Comparison of ENCODE assay signal across 11 mouse cellular contexts in the genomic region with DNA sequence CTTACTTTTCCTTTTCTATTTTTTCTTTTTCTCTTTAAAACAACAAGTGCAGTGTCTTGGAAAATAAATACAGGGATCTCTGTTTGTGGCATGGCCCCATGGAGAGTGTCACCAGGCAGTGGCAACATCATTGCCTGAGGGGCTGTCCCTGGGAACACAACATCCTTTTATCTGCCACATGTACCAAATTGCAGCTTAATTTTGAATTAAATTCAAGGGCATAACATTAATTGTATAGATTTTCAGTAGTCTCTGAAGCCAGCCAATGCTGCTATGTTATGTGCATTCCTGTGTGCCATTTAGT.
DNase-seq lines count a peak whose midpoint lies in the region; ATAC-seq and TF ChIP-seq lines count a peak whose summit lies in the region.
"Had no signal": no experiment of that assay in that cellular context is flagged by ENCODE, and none has a peak within 500 bp of the region (broad histone marks: within the 10 kb centered on the region; RNA-seq: fewer than 3 reads in every experiment).

No protein-coding gene starts in this region.

- H3K27ac ChIP-seq in kidney, embryonic 15.5 days = no peak overlapping the region
- H3K27ac ChIP-seq in kidney, adult 2 months (ENCODE audit: insufficient read depth, low read depth, low read length) = no peak overlapping the region
- no peak overlapping the region for H3K27ac ChIP-seq in embryonic facial prominence, embryonic 12.5 days
- H3K27ac ChIP-seq in forebrain, embryonic 14.5 days (ENCODE audit: low read depth, low read length) = no peak overlapping the region
- no peak overlapping the region for H3K27ac ChIP-seq in limb, embryonic 14.5 days (replicated peaks; ENCODE audit: low read depth, low read length)
- H3K27ac ChIP-seq: macrophage had no signal

- H3K36me3 ChIP-seq in kidney, embryonic 15.5 days = no peaks in the 10 kb centered on the region
- no peaks in the 10 kb centered on the region for H3K36me3 ChIP-seq in kidney, adult 2 months (ENCODE audit: control insufficient read depth, insufficient read depth, low read length)
- H3K36me3 ChIP-seq in embryonic facial prominence, embryonic 12.5 days = no peaks in the 10 kb centered on the region
- no peaks in the 10 kb centered on the region for H3K36me3 ChIP-seq in forebrain, embryonic 14.5 days (ENCODE audit: control insufficient read depth, insufficient read depth, low read length)
- H3K36me3 ChIP-seq in limb, embryonic 14.5 days (ENCODE audit: control insufficient read depth, insufficient read depth, low read length) = no peaks in the 10 kb centered on the region

- H3K4me2 ChIP-seq in kidney, embryonic 15.5 days = peak overlapping the region; percentile 63
- peak overlapping the region; percentile 43; the same call in 1 of the 2 replicates for H3K4me2 ChIP-seq in embryonic facial prominence, embryonic 12.5 days (replicated peaks)
- peak overlapping the region; percentile 50 for H3K4me2 ChIP-seq in forebrain, embryonic 14.5 days (ENCODE audit: low read length)
- H3K4me2 ChIP-seq in limb, embryonic 14.5 days (replicated peaks; ENCODE audit: low read depth, low read length, severe bottlenecking) = peak overlapping the region; percentile 60

- H3K27me3 ChIP-seq in kidney, embryonic 15.5 days = no peaks in the 10 kb centered on the region
- no peaks in the 10 kb centered on the region for H3K27me3 ChIP-seq in kidney, adult 2 months (replicated peaks; ENCODE audit: control insufficient read depth, insufficient read depth, low read length)
- H3K27me3 ChIP-seq in embryonic facial prominence, embryonic 12.5 days = no peaks in the 10 kb centered on the region
- no peaks in the 10 kb centered on the region for H3K27me3 ChIP-seq in forebrain, embryonic 14.5 days (replicated peaks; ENCODE audit: control insufficient read depth, insufficient read depth, low read length)
- H3K27me3 ChIP-seq in limb, embryonic 14.5 days (ENCODE audit: control insufficient read depth, insufficient read depth, low read length) = no peaks in the 10 kb centered on the region

- TF ChIP-seq CTCF in kidney, adult 2 months (conservative IDR thresholded peaks at IDR 0.05; ENCODE audit: insufficient read depth, insufficient read length, low read depth, low read length) = no peak

- no peak for ATAC-seq in kidney, embryonic 15.5 days (replicated peaks; ENCODE audit: low FRiP score)
- no peak for ATAC-seq in embryonic facial prominence, embryonic 12.5 days (ENCODE audit: insufficient number of reproducible peaks, insufficient read depth, low FRiP score, low TSS enrichment)
- peak; percentile 11; the same call in 1 of the 2 replicates for ATAC-seq in forebrain, embryonic 14.5 days
- ATAC-seq in limb, embryonic 14.5 days (ENCODE audit: low FRiP score, low read depth) = no peak

- no peaks in the 10 kb centered on the region for H3K9me3 ChIP-seq in kidney, embryonic 15.5 days (replicated peaks)
- H3K9me3 ChIP-seq in embryonic facial prominence, embryonic 12.5 days = no peaks in the 10 kb centered on the region
- no peaks in the 10 kb centered on the region for H3K9me3 ChIP-seq in forebrain, embryonic 14.5 days (replicated peaks; ENCODE audit: control insufficient read depth, low read length)
- no peaks in the 10 kb centered on the region for H3K9me3 ChIP-seq in limb, embryonic 14.5 days (ENCODE audit: control insufficient read depth, low read length)

- peak overlapping the region; percentile 38; the same call in 1 of the 2 replicates for H3K4me3 ChIP-seq in kidney, embryonic 15.5 days (replicated peaks)
- H3K4me3 ChIP-seq in kidney, adult 2 months (ENCODE audit: insufficient read depth, low read depth, low read length) = no peak overlapping the region
- H3K4me3 ChIP-seq in embryonic facial prominence, embryonic 12.5 days = no peak overlapping the region
- H3K4me3 ChIP-seq in forebrain, embryonic 14.5 days (ENCODE audit: low read depth, low read length) = no peak overlapping the region
- 0 out of 2 replicates have a peak overlapping the region, but pooled peaks have one; percentile 33 for H3K4me3 ChIP-seq in limb, embryonic 14.5 days (replicated peaks; ENCODE audit: low read length)
- H3K4me3 ChIP-seq: erythroblast, embryonic 14.5 days had no signal

- no peak for TF ChIP-seq POLR2A in kidney, adult 2 months (IDR thresholded peaks at IDR 0.05; ENCODE audit: low read depth, low read length)
- no peak for TF ChIP-seq POLR2A in limb, embryonic 14.5 days (IDR thresholded peaks at IDR 0.05; ENCODE audit: borderline replicate concordance, extremely low read depth, insufficient read depth, insufficient read length)

- no peak for DNase-seq in kidney, adult 2 months
- DNase-seq in forebrain, embryonic 14.5 days (ENCODE audit: low spot score) = no peak
- no peak for DNase-seq in limb, embryonic 14.5 days (ENCODE audit: low spot score)
- no peak for DNase-seq in urinary bladder, postnatal 10 days (ENCODE audit: low spot score)
- DNase-seq in adrenal gland, adult 2 months = no peak
- DNase-seq: right cerebral cortex, postnatal 4 days; thymus, postnatal 36 days had no signal

- H3K4me1 ChIP-seq in kidney, embryonic 15.5 days = peaks cover 27% of the 10 kb centered on the region
- H3K4me1 ChIP-seq in kidney, adult 2 months (ENCODE audit: control insufficient read depth, insufficient read depth, low read length) = no peaks in the 10 kb centered on the region
- peaks cover 16% of the 10 kb centered on the region for H3K4me1 ChIP-seq in embryonic facial prominence, embryonic 12.5 days
- H3K4me1 ChIP-seq in forebrain, embryonic 14.5 days (ENCODE audit: control insufficient read depth, insufficient read depth, low read length) = peaks cover 6% of the 10 kb centered on the region; the same call in 1 of the 2 replicates
- H3K4me1 ChIP-seq in limb, embryonic 14.5 days (ENCODE audit: control insufficient read depth, insufficient read depth, low read length) = peaks cover 10% of the 10 kb centered on the region

- H3K9ac ChIP-seq in kidney, embryonic 15.5 days = 0 out of 2 replicates have a peak overlapping the region, but pooled peaks have one; percentile 4
- no peak overlapping the region for H3K9ac ChIP-seq in embryonic facial prominence, embryonic 12.5 days
- H3K9ac ChIP-seq in forebrain, embryonic 14.5 days (ENCODE audit: low read length) = no peak overlapping the region; the same call in 1 of the 2 replicates
- H3K9ac ChIP-seq in limb, embryonic 14.5 days (ENCODE audit: low read depth, low read length, severe bottlenecking) = peak overlapping the region; percentile 45; the same call in 1 of the 2 replicates

Comparison
In these comparisons a context has a peak if more than half of its experiments do, and no peak if none do; other contexts are left out.
1. H3K4me3 ChIP-seq: peak in kidney, embryonic 15.5 days (single experiment) and limb, embryonic 14.5 days (single experiment); none in kidney, adult 2 months (single experiment), embryonic facial prominence, embryonic 12.5 days (single experiment) and forebrain, embryonic 14.5 days (single experiment).
2. H3K9ac ChIP-seq: peak in kidney, embryonic 15.5 days (single experiment) and limb, embryonic 14.5 days (single experiment); none in embryonic facial prominence, embryonic 12.5 days (single experiment) and forebrain, embryonic 14.5 days (single experiment).
3. Peak in every context shown above with its lines, with median percentiles within 50 percentile points of each other: H3K4me2 ChIP-seq.